Mouse (Mus musculus): ENCODE data around the gene Tfpi.

GRCm38 (mm10) chr2:84504285-84504684, 27.7 kb upstream of the Tfpi start:
- TF ChIP-seq CTCF (IDR thresholded peaks at IDR 0.05; ENCODE audit: borderline replicate concordance, insufficient read depth, low read depth, low read length) = no peak
- no peak for TF ChIP-seq POLR2A (IDR thresholded peaks at IDR 0.05; ENCODE audit: borderline replicate concordance, insufficient read depth, low read length)
